Mouse (Mus musculus) hindbrain, embryonic 14.5 days (tissue): ENCODE measurements at regions not wholly inside any gene's neighbourhood (a gene's known extent, or its start where the extent isn't known, plus 50 kb on each side); places are given as distances from the start of the nearest gene placed in this dataset.

ENCODE experiments used
- ATAC-seq: fragments of 200-750 bp; cut with Nextera tagmentation; 2 replicates; pipeline ENCODE4 v1.8.0; 2017; ENCODE audit warnings: moderate number of reproducible peaks, mild to moderate bottlenecking, moderate TSS enrichment, moderate library complexity; ENCODE audit not compliant: low FRiP score
- DNase-seq: peaks from one replicate; pipeline ENCODE4 v3.0.0-alpha.2; 2015; ENCODE audit warnings: low spot score
- H3K27ac ChIP-seq: fragments of 300-500 bp; sonication (generic); 2 replicates; pipeline ENCODE4 v1.5.1; 2014; ENCODE audit warnings: mild to moderate bottlenecking, moderate library complexity
- H3K27me3 ChIP-seq: fragments of 300-500 bp; sonication (generic); 2 replicates; pipeline ENCODE4 v1.6.1; 2014; ENCODE audit warnings: mild to moderate bottlenecking, low read length, mixed read lengths; ENCODE audit not compliant: control insufficient read depth, insufficient read depth
- H3K36me3 ChIP-seq: fragments of 300-500 bp; sonication (generic); replicated peaks from 2 replicates; pipeline ENCODE4 v1.6.1; 2014; ENCODE audit not compliant: control insufficient read depth, insufficient read depth
- H3K4me1 ChIP-seq: fragments of 300-500 bp; sonication (generic); replicated peaks from 2 replicates; pipeline ENCODE4 v1.6.1; 2014; ENCODE audit warnings: antibody characterized with exemption, low read length, mixed read lengths; ENCODE audit not compliant: control insufficient read depth, insufficient read depth
- H3K4me2 ChIP-seq: fragments of 300-500 bp; sonication (generic); replicated peaks from 2 replicates; pipeline ENCODE4 v1.6.1; 2014; ENCODE audit warnings: mild to moderate bottlenecking, moderate library complexity
- H3K4me3 ChIP-seq: fragments of 300-500 bp; sonication (generic); replicated peaks from 2 replicates; pipeline ENCODE4 v1.5.1; 2014; ENCODE audit warnings: mild to moderate bottlenecking, low read length
- H3K9ac ChIP-seq: fragments of 300-500 bp; sonication (generic); 2 replicates; pipeline ENCODE4 v1.6.1; 2014
- H3K9me3 ChIP-seq: fragments of 300-500 bp; sonication (generic); 2 replicates; pipeline ENCODE4 v1.6.1; 2016; ENCODE audit warnings: low read length; ENCODE audit not compliant: control insufficient read depth
- WGBS: fragments of 180-500 bp; shearing (Covaris S2); extraction: QIAGEN DNeasy Blood & Tissue Kit; methylation state at CpG from one replicate; pipeline ENCODE4 v1.1.7; 2014; 5-methylcytosine and 5-hydroxymethylcytosine counted together

DNA sequence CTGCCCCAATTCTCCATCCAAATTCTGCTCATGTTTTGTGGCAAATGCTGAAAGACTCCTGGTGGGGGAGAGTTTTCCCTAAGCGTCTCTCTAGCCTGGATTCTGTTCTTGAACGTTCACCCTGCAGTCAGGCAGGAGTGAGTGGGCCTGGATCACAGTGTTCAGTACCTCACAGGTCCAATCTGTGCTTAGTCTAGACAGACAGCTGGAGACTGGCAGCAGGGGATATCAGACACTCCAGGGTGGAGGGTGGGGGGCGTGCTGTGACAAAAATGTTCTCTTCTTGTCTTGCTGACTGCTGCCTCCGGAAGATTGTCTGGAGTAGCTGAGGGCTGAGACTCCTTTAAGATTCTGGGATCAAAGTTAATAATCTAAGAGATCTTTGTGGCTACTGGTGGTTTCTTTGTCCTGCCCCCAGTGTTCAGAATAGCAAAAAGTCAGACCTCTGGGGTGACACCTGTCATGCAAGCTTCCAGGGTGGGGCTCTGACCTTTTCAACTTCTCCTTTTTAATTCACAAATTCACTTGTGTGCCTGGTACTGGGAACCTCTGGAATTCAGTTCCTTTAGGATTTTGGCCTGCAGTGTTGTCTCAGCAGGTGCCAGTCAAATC lies 319.0 kb upstream of the Trib2 start:
- no peaks in the 10 kb centered on the region for H3K27me3 ChIP-seq
- DNase-seq: no peak
- H3K4me1 ChIP-seq: no peaks in the 10 kb centered on the region
- no peak overlapping the region for H3K27ac ChIP-seq
- WGBS: 37% methylated on average over 4 of the region's 4 CpGs
- ATAC-seq: no peak
- H3K9ac ChIP-seq: no peak overlapping the region
- H3K4me2 ChIP-seq: no peak overlapping the region
- no peak overlapping the region for H3K4me3 ChIP-seq
- no peaks in the 10 kb centered on the region for H3K36me3 ChIP-seq
- no peaks in the 10 kb centered on the region for H3K9me3 ChIP-seq

DNA sequence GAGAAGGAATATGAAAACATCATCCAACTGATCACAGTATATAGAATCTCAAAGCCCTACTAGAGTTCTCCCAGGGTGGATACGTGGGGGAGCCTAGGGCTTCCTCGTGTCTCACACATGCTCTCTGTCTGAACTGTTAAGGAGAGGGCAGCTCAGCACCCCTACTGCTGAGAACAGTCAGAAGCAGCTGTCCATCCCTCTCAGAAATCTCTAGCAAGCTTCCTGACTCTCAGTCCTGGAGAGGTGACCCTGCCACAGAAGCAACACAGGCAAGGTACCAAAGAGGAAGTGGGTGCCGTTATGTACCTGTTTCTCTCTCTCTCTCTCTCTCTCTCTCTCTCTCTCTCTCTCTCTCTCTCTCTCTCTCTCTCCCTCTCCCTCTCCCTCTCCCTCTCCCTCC lies 317.7 kb upstream of the Trib2 start:
- no peak for ATAC-seq
- 78% methylated on average over 3 of the region's 3 CpGs for WGBS

DNA sequence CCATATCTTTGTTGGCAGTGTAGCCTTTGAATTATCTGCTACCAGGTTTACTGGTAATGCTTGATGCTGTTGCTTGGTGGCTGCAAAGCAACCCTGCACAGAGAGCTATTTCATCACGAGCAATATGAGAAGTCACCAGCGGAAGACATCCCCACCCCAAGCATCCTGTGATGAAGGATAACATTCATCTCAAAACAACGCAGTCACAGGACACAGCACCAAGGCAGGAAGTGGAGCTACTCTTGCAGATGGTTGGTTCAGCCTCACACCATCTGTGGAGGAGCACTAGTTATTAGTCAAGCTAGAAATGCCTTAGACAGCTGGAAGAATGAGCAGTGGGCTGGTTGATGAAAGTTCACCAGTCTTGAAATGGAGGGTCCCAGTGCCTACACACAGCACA lies 316.5 kb upstream of the Trib2 start:
- H3K27ac ChIP-seq: no peak overlapping the region
- DNase-seq (no peak), ATAC-seq (no peak)
- no peak overlapping the region for H3K4me3 ChIP-seq
- no peak overlapping the region for H3K4me2 ChIP-seq
- no peaks in the 10 kb centered on the region for H3K4me1 ChIP-seq
- H3K27me3 ChIP-seq: no peaks in the 10 kb centered on the region
- 88% methylated on average over 3 of the region's 3 CpGs for whole genome bisulfite sequencing
- H3K9me3 ChIP-seq: no peaks in the 10 kb centered on the region
- no peak overlapping the region for H3K9ac ChIP-seq
- H3K36me3 ChIP-seq: no peaks in the 10 kb centered on the region

More for the DNA sequence above, 317.7 kb upstream of the Trib2 start:
- Histone ChIP-seq H3K9ac (no peak overlapping the region), H3K4me3 (no peak overlapping the region), H3K4me2 (no peak overlapping the region), H3K36me3 (no peaks in the 10 kb centered on the region), H3K4me1 (no peaks in the 10 kb centered on the region), H3K9me3 (no peaks in the 10 kb centered on the region), H3K27me3 (no peaks in the 10 kb centered on the region), H3K27ac (no peak overlapping the region)
- no peak for DNase-seq

DNA sequence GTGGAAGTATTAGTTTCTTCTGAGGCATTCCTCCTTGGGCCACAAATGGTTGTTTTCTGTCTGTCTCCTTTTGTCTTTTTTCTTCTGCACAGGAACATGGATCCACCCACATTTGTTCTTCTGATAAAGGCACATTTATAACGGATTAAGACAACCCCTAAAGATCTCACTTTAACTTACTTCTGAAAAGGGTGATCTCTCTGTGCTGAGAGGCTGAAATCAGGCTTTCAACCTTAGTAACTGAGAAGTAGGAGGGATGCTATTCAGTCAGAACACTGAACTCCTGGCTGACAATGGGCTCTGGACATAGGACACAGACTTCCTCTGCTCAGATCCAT lies 315.0 kb upstream of the Trib2 start:
- 10% methylated on average over 1 of the region's 1 CpGs for WGBS
- Histone ChIP-seq H3K4me2 (no peak overlapping the region), H3K9ac (no peak overlapping the region), H3K36me3 (no peaks in the 10 kb centered on the region), H3K27me3 (no peaks in the 10 kb centered on the region), H3K9me3 (no peaks in the 10 kb centered on the region), H3K27ac (no peak overlapping the region), H3K4me3 (no peak overlapping the region), H3K4me1 (no peaks in the 10 kb centered on the region)
- ATAC-seq (no peak), DNase-seq (no peak)

DNA sequence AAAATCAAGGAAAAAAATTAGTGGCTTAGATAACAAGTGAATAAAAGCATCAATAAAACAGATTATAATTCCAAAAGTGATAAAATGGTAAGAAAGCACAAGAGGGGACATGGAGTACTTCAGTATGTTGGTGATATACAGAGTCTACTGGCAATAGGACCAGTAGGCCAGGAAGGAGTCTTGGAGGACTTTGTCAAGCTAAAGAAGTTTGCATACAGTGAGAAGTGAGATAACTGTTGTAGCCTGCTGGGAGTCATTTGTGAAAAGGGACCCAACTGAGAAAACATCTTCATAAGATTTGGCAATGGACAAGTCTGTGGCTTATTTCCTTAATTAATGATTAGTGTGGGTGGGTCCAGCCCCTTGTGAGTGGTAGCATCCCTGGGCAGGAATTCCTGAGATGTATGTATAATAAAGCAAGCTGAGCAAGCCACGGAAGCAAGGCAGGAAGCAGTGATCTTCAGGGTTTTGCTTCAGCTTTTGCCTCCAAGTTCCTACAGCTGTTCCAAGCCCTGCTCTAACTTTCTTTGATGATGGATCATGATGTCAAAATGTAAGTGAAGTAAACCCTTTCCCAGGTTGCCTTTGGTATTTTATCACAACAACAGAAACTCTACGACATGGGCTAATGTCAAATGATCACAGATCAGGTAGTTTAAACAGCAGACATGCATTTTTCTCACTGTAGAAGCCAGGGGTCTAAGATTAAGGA lies 314.5 kb upstream of the Trib2 start:
- H3K4me2 ChIP-seq: no peak overlapping the region
- H3K4me3 ChIP-seq: no peak overlapping the region
- no peaks in the 10 kb centered on the region for H3K27me3 ChIP-seq
- no peaks in the 10 kb centered on the region for H3K36me3 ChIP-seq
- H3K27ac ChIP-seq: no peak overlapping the region
- DNase-seq (no peak), ATAC-seq (no peak)
- H3K4me1 ChIP-seq: no peaks in the 10 kb centered on the region
- WGBS: 73% methylated on average over 2 of the region's 2 CpGs
- H3K9ac ChIP-seq: no peak overlapping the region
- H3K9me3 ChIP-seq: no peaks in the 10 kb centered on the region

DNA sequence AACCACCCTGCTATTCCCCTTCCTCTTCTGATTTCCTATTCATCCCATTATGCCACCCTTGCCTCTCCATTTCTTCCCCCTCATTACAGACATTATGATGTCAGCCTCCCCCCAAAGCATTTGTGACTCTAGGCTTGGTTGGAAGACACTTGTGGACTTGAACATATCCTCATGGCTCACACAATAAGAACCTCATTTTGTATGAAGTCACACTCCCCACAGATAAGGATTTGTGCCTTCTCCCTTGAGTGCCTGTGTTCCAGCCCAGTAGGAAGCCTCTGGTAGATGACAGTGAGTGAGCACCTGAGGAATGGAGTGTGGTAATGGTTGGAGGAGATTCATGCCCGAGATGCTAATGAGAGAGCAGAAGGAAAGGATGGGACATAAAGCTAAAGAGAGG lies 313.9 kb upstream of the Trib2 start:
- DNase-seq (no peak), ATAC-seq (no peak)
- H3K4me3 ChIP-seq: no peak overlapping the region
- H3K9ac ChIP-seq: no peak overlapping the region
- H3K9me3 ChIP-seq: no peaks in the 10 kb centered on the region
- no peaks in the 10 kb centered on the region for H3K4me1 ChIP-seq
- no peaks in the 10 kb centered on the region for H3K27me3 ChIP-seq
- WGBS: 71% methylated on average over 1 of the region's 1 CpGs
- no peak overlapping the region for H3K4me2 ChIP-seq
- H3K27ac ChIP-seq: no peak overlapping the region
- H3K36me3 ChIP-seq: no peaks in the 10 kb centered on the region

DNA sequence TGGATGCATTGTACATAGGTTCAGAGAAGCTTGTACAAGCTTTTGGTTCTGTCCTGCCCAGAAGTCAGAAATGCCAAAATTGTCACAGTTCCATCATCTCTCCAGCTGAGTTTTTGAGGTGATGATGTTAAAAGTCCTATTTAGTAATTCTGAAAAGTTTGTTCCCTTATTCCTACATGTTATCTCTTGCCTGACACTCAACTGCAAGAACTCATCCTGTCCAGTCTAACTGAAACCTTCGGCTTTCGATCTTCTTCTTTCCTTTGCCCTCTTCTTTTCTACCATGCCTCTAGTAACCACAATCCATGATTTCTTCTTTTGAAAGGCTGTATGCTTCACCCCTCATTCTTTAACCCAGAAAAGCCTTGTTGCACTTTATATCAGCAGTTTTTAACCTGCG lies 313.2 kb upstream of the Trib2 start:
- H3K4me2 ChIP-seq: no peak overlapping the region
- H3K9ac ChIP-seq: no peak overlapping the region
- no peak for DNase-seq
- H3K9me3 ChIP-seq: no peaks in the 10 kb centered on the region
- H3K27me3 ChIP-seq: no peaks in the 10 kb centered on the region
- no peaks in the 10 kb centered on the region for H3K36me3 ChIP-seq
- H3K4me3 ChIP-seq: no peak overlapping the region
- no peak overlapping the region for H3K27ac ChIP-seq
- H3K4me1 ChIP-seq: no peaks in the 10 kb centered on the region
- no peak for ATAC-seq
- whole genome bisulfite sequencing: 95% methylated on average over 3 of the region's 3 CpGs

DNA sequence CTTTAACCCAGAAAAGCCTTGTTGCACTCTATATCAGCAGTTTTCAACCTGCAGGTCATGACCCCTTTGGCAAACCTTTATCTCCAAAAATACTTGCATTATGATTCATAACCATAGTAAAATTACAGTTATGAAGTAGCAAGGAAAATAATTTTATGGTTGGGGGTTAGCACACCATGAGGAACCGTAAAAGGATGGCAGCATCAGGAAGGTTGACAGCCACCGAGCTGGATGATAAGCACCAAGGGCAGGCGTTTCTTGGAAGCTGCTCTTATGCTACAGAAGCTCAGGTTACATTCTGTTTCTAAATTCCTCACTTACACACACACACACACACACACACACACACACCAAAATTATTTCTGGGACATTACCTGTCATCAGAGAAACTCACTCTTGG lies 312.5 kb upstream of the Trib2 start:
- ATAC-seq (no peak), DNase-seq (no peak)
- Histone ChIP-seq H3K9ac (no peak overlapping the region), H3K4me3 (no peak overlapping the region), H3K27me3 (no peaks in the 10 kb centered on the region), H3K4me2 (no peak overlapping the region), H3K36me3 (no peaks in the 10 kb centered on the region), H3K27ac (no peak overlapping the region), H3K9me3 (no peaks in the 10 kb centered on the region), H3K4me1 (no peaks in the 10 kb centered on the region)
- 93% methylated on average over 3 of the region's 3 CpGs for WGBS

DNA sequence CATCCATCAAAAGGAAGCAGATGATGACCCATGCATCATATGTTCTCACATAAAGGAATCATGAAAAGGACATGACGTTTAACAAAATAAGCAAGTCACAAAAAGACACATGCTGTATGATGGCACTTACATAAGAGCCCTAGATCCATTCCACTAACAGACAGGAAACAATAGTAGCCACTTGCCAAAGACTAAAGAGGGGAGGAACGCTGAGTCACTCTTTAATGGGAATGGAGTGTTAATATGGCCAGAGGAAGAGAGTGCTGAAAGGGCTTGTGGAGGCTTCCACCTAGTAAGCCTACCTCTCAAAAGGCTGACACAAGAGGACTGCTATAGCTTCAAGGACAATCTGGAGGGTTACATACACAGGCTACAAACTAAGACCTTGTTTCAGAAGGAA lies 308.2 kb upstream of the Trib2 start:
- WGBS: 89% methylated on average over 2 of the region's 2 CpGs
- no peak overlapping the region for H3K4me2 ChIP-seq
- no peaks in the 10 kb centered on the region for H3K27me3 ChIP-seq
- H3K9me3 ChIP-seq: no peaks in the 10 kb centered on the region
- no peak overlapping the region for H3K27ac ChIP-seq
- H3K36me3 ChIP-seq: no peaks in the 10 kb centered on the region
- no peak overlapping the region for H3K4me3 ChIP-seq
- no peaks in the 10 kb centered on the region for H3K4me1 ChIP-seq
- ATAC-seq (no peak), DNase-seq (no peak)
- H3K9ac ChIP-seq: no peak overlapping the region
